Mouse (Mus musculus): ENCODE results near the gene Adam8.

Adam8 gene

GRCm38 (mm10) chr7:139946032-139946431 is 46.3 kb downstream of the Adam8 start:
- DNase-seq (ENCODE audit: low read depth, low spot score): no peak

GRCm38 (mm10) chr7:139945516-139945915 is 46.8 kb downstream of the Adam8 start:
- DNase-seq (ENCODE audit: low read depth, low spot score): no peak

- DNase-seq (ENCODE audit: low read depth, low spot score): no peak
Observed at GRCm38 (mm10) chr7:139944291-139945240, 47.8 kb downstream of the Adam8 start.

GRCm38 (mm10) chr7:139943674-139944281 is 48.6 kb downstream of the Adam8 start, which contains the start of gene Utf1:
TSS of gene Utf1 (plus strand) at chr7:139943789.
- DNase-seq (ENCODE audit: low read depth, low spot score): peak; percentile 17

GRCm38 (mm10) chr7:139940476-139941209 is 51.7 kb downstream of the Adam8 start:
- no peak for DNase-seq (ENCODE audit: low read depth, low spot score)

- DNase-seq (ENCODE audit: low read depth, low spot score): no peak
Observed at GRCm38 (mm10) chr7:139937810-139938209, 54.6 kb downstream of the Adam8 start.

- no peak for DNase-seq (ENCODE audit: low read depth, low spot score)
Observed at GRCm38 (mm10) chr7:139937138-139937537, 55.2 kb downstream of the Adam8 start.

GRCm38 (mm10) chr7:139936705-139937104 is 55.7 kb downstream of the Adam8 start:
- DNase-seq (ENCODE audit: low read depth, low spot score): no peak

GRCm38 (mm10) chr7:139930732-139931131 is 61.6 kb downstream of the Adam8 start:
- DNase-seq (ENCODE audit: low read depth, low spot score): no peak
